Mouse (Mus musculus) adrenal gland, postnatal 14 days (tissue): ENCODE measurements around the gene Rpl18. TPM values are rescaled to one million over a fixed set of nuclear protein-coding genes. Genes with fewer than 3 reads are reported as not detected.

Experiments used
- DNase-seq: peaks from one replicate; pipeline ENCODE4 v3.0.0; 2021; ENCODE audit warnings: mixed read lengths
- total RNA-seq: library from RNA; stranded (reverse); gene quantifications from 2 replicates; pipeline ENCODE4 v1.2.3, GENCODE M21; 2021

Gene Rpl18
- total RNA-seq, 1 experiment from 2014 or later, result 927 TPM

GRCm38 (mm10) chr7:45713881-45714520 lies 1.3 kb upstream of the Rpl18 start:
- DNase-seq, result no peak

- DNase-seq, result no peak
These were observed 597 bp upstream of the Rpl18 start for GRCm38 (mm10) chr7:45714630-45715089.

- no peak for DNase-seq
These were observed 643 bp downstream of the Rpl18 start for GRCm38 (mm10) chr7:45715741-45716459.

GRCm38 (mm10) chr7:45716460-45716857 lies 1.2 kb downstream of the Rpl18 start:
- DNase-seq, result no peak

GRCm38 (mm10) chr7:45716952-45717917 lies 2.0 kb downstream of the Rpl18 start:
- no peak for DNase-seq

GRCm38 (mm10) chr7:45717918-45718297 lies 2.7 kb downstream of the Rpl18 start, which contains the start of gene Sphk2:
Sphk2 (minus strand) TSS chr7:45718002.
- peak; percentile 99 for DNase-seq

GRCm38 (mm10) chr7:45718331-45718730 lies 3.1 kb downstream of the Rpl18 start:
- DNase-seq, result no peak

GRCm38 (mm10) chr7:45719180-45719579 lies 3.9 kb downstream of the Rpl18 start:
- DNase-seq, result no peak

- DNase-seq, result no peak
These were observed 4.6 kb downstream of the Rpl18 start for GRCm38 (mm10) chr7:45719738-45720412.

GRCm38 (mm10) chr7:45720413-45721233 lies 5.4 kb downstream of the Rpl18 start, which contains the start of gene Fam83e:
Fam83e (plus strand) TSS chr7:45721212.
- no peak for DNase-seq

GRCm38 (mm10) chr7:45721234-45721571 lies 5.9 kb downstream of the Rpl18 start:
- no peak for DNase-seq

- no peak for DNase-seq
These were observed 6.5 kb downstream of the Rpl18 start for GRCm38 (mm10) chr7:45721642-45722347.

GRCm38 (mm10) chr7:45722348-45722713 lies 7.1 kb downstream of the Rpl18 start:
- no peak for DNase-seq

GRCm38 (mm10) chr7:45723301-45723700 lies 8.0 kb downstream of the Rpl18 start:
- peak; percentile 5 for DNase-seq

GRCm38 (mm10) chr7:45723781-45724180 lies 8.5 kb downstream of the Rpl18 start:
- DNase-seq, result no peak

- peak; percentile 5 for DNase-seq
These were observed 9.9 kb downstream of the Rpl18 start for GRCm38 (mm10) chr7:45725151-45725550.

- DNase-seq, result peak; percentile 8
These were observed 10.5 kb downstream of the Rpl18 start, which contains the start of gene Spaca4 for GRCm38 (mm10) chr7:45725713-45726112. Spaca4 (minus strand) TSS chr7:45725813.

- peak; percentile 62 for DNase-seq
These were observed 11.2 kb downstream of the Rpl18 start for GRCm38 (mm10) chr7:45726419-45726818.

- DNase-seq, result no peak
These were observed 12.4 kb downstream of the Rpl18 start for GRCm38 (mm10) chr7:45727625-45728024.

- peak; percentile 86 for DNase-seq
These were observed 15.6 kb downstream of the Rpl18 start for GRCm38 (mm10) chr7:45730727-45731431.
